27 mouse cellular contexts compared by ENCODE assay signal in the genomic region with DNA sequence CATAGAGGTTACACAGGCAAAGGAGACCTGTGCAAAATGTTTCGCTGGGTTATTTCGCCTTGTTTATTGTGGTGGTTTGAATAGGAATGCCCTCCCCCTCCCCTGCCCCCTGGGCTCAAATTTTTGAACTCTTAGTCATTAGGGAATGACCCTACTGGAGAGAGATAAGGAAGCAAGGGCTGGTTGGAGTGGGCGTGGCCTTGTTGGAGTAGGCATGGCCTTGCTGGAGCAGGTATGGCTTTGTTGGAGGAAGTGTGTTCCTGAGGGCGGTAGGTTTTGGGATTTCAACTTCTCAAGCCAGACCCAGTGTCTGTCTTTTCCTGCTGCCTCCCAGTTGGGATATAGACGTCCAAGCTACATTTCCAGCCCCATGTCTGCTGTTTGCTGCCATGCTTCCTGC. TPM values are rescaled to one million over a fixed set of nuclear protein-coding genes. Genes with fewer than 3 reads are reported as not detected.
DNase-seq lines count a peak whose midpoint lies in the region; ATAC-seq and TF ChIP-seq lines count a peak whose summit lies in the region.
"Had no signal": no experiment of that assay in that cellular context is flagged by ENCODE, and none has a peak within 500 bp of the region (broad histone marks: within the 10 kb centered on the region; RNA-seq: fewer than 3 reads in every experiment).

No protein-coding gene starts in this region.

- H3K9ac ChIP-seq in ES-Bruce4 (ENCODE audit: low read depth, poor library complexity, severe bottlenecking), result no peak overlapping the region
- no peak overlapping the region for H3K9ac ChIP-seq in intestine, embryonic 16.5 days (ENCODE audit: low read depth, low read length)
- H3K9ac ChIP-seq: embryonic facial prominence, embryonic 13.5 days; embryonic facial prominence, embryonic 15.5 days; forebrain, embryonic 12.5 days had no signal

- H3K4me2 ChIP-seq in intestine, embryonic 16.5 days (ENCODE audit: low read depth, low read length), result no peak overlapping the region
- H3K4me2 ChIP-seq: embryonic facial prominence, embryonic 13.5 days; embryonic facial prominence, embryonic 15.5 days; forebrain, embryonic 12.5 days had no signal

- TF ChIP-seq POLR2A in ES-Bruce4 (IDR thresholded peaks at IDR 0.05; ENCODE audit: insufficient read depth, low read length), result no peak

- peak overlapping the region; percentile 71 for H3K4me3 ChIP-seq in megakaryocyte, embryonic 14.5 days (replicated peaks)
- no peak overlapping the region for H3K4me3 ChIP-seq in ES-Bruce4 (ENCODE audit: low read depth, low read length)
- no peak overlapping the region for H3K4me3 ChIP-seq in intestine, embryonic 16.5 days (ENCODE audit: low read length)
- H3K4me3 ChIP-seq: embryonic facial prominence, embryonic 13.5 days; embryonic facial prominence, embryonic 15.5 days; erythroblast, embryonic 14.5 days; forebrain, embryonic 10.5 days; forebrain, embryonic 12.5 days had no signal

- H3K36me3 ChIP-seq in megakaryocyte, embryonic 14.5 days (replicated peaks; ENCODE audit: low read length), result peaks cover 11% of the 10 kb centered on the region
- H3K36me3 ChIP-seq in ES-Bruce4 (ENCODE audit: control insufficient read depth, insufficient read depth, low read length, poor library complexity, severe bottlenecking), result no peaks in the 10 kb centered on the region
- no peaks in the 10 kb centered on the region for H3K36me3 ChIP-seq in intestine, embryonic 16.5 days (ENCODE audit: control insufficient read depth, insufficient read depth, low read length)
- H3K36me3 ChIP-seq: embryonic facial prominence, embryonic 13.5 days; embryonic facial prominence, embryonic 15.5 days; forebrain, embryonic 10.5 days; forebrain, embryonic 12.5 days; G1E had no signal

- WGBS in intestine, embryonic 16.5 days, result 80% methylated on average over 5 of the region's 5 CpGs

- no peak overlapping the region for H3K27ac ChIP-seq in ES-Bruce4 (ENCODE audit: insufficient read depth, low read length)
- H3K27ac ChIP-seq in intestine, embryonic 16.5 days (ENCODE audit: low read length), result no peak overlapping the region
- H3K27ac ChIP-seq: embryonic facial prominence, embryonic 13.5 days; embryonic facial prominence, embryonic 15.5 days; forebrain, embryonic 10.5 days; forebrain, embryonic 12.5 days had no signal

- ATAC-seq in megakaryocyte, adult 5-6 weeks (ENCODE audit: poor library complexity, severe bottlenecking), result no peak
- ATAC-seq in intestine, embryonic 16.5 days, result no peak
- ATAC-seq: forebrain, embryonic 14.5 days; forebrain, embryonic 16.5 days had no signal

- no peaks in the 10 kb centered on the region for H3K27me3 ChIP-seq in megakaryocyte, embryonic 14.5 days (replicated peaks)
- H3K27me3 ChIP-seq in ES-Bruce4 (ENCODE audit: control insufficient read depth, insufficient read depth, low read length, poor library complexity, severe bottlenecking), result peaks cover 9% of the 10 kb centered on the region
- H3K27me3 ChIP-seq in intestine, embryonic 16.5 days (replicated peaks; ENCODE audit: control insufficient read depth, insufficient read depth, low read length), result no peaks in the 10 kb centered on the region

- DNase-seq in ES-CJ7 (ENCODE audit: low read depth, low spot score), result peak; percentile 37
- DNase-seq in R1 (ENCODE audit: low read depth, low spot score), result peak; percentile 81
- DNase-seq in retina, embryonic 14.5 days (ENCODE audit: low spot score), result no peak
- DNase-seq in natural killer cell, adult 2 months (ENCODE audit: low spot score in 2 of 2), result no peak
- DNase-seq: adrenal gland, adult 2 months; adrenal gland, postnatal 10 days; adrenal gland, postnatal 25 days; cerebellum, adult 11 months; cerebellum, adult 18-20 months; cerebellum, adult 8-10 months; cerebellum, adult 9-11 months; cerebellum, postnatal 14 days; cerebellum, postnatal 36 days; embryo, embryonic 11 days had no signal

- H3K9me3 ChIP-seq in megakaryocyte, embryonic 14.5 days, result 0 out of 2 replicates have a peak, but pooled peaks cover 3% of the 10 kb centered on the region
- no peaks in the 10 kb centered on the region for H3K9me3 ChIP-seq in ES-Bruce4 (replicated peaks; ENCODE audit: control insufficient read depth, insufficient read depth, low read length, poor library complexity, severe bottlenecking)
- H3K9me3 ChIP-seq in intestine, embryonic 16.5 days (ENCODE audit: control insufficient read depth, low read length), result no peaks in the 10 kb centered on the region
- H3K9me3 ChIP-seq: embryonic facial prominence, embryonic 13.5 days; embryonic facial prominence, embryonic 15.5 days; forebrain, embryonic 10.5 days; forebrain, embryonic 12.5 days had no signal

- TF ChIP-seq EP300 in ES-Bruce4 (IDR thresholded peaks at IDR 0.05; ENCODE audit: insufficient read depth, low read depth, low read length), result 0 out of 2 replicates have a peak, but pooled peaks have one; percentile 26

- no peak for TF ChIP-seq CTCF in ES-Bruce4 (IDR thresholded peaks at IDR 0.05; ENCODE audit: low read depth, low read length)

- peaks cover 46% of the 10 kb centered on the region for H3K4me1 ChIP-seq in megakaryocyte, embryonic 14.5 days
- H3K4me1 ChIP-seq in ES-Bruce4 (ENCODE audit: control insufficient read depth, insufficient read depth, low read length), result no peaks in the 10 kb centered on the region
- H3K4me1 ChIP-seq in intestine, embryonic 16.5 days (ENCODE audit: control insufficient read depth, insufficient read depth, low read length), result peaks cover 5% of the 10 kb centered on the region; the same call in 1 of the 2 replicates

RNA-seq across cellular contexts. Expression of a gene that starts 1.9 kb away (rescaled TPM):
- 12.6 and 12.7 TPM in 2 replicates for polyA plus RNA-seq in megakaryocyte, embryonic 14.5 days (2012; ENCODE audit: insufficient read depth, low replicate concordance)
- total RNA-seq in megakaryocyte, adult 5-6 weeks (2015), result 0.20 and 0.25 TPM in 2 replicates
- 0.29 and 0.45 TPM in 2 replicates for total RNA-seq in megakaryocyte, adult 5-6 weeks (2017)
- polyA plus RNA-seq in ES-Bruce4 (2011; ENCODE audit: insufficient read depth, insufficient read length, low read depth, missing spikeins), result 10.3 and 11.7 TPM in 2 replicates
- polyA plus RNA-seq in intestine, embryonic 16.5 days (2015; fragmentation: Nextera tagmentation; extraction: Ambion mirVana), result 0.65 and 0.69 TPM in 2 replicates
- polyA plus RNA-seq: C2C12; erythroblast, embryonic 14.5 days; G1E had no signal

Comparison
In these comparisons a context has a peak if more than half of its experiments do, and no peak if none do; other contexts are left out.
1. DNase-seq: peak in ES-CJ7 (single experiment) and R1 (single experiment); none in retina, embryonic 14.5 days (single experiment) and natural killer cell, adult 2 months (0 of 2).